Mouse (Mus musculus): ENCODE results near the gene Ralgds. TPM values are rescaled to one million over a fixed set of nuclear protein-coding genes. Genes with fewer than 3 reads are reported as not detected.

Gene Ralgds
- polyA plus RNA-seq, 1 experiment from 2014 or later = 63.3 TPM

DNA sequence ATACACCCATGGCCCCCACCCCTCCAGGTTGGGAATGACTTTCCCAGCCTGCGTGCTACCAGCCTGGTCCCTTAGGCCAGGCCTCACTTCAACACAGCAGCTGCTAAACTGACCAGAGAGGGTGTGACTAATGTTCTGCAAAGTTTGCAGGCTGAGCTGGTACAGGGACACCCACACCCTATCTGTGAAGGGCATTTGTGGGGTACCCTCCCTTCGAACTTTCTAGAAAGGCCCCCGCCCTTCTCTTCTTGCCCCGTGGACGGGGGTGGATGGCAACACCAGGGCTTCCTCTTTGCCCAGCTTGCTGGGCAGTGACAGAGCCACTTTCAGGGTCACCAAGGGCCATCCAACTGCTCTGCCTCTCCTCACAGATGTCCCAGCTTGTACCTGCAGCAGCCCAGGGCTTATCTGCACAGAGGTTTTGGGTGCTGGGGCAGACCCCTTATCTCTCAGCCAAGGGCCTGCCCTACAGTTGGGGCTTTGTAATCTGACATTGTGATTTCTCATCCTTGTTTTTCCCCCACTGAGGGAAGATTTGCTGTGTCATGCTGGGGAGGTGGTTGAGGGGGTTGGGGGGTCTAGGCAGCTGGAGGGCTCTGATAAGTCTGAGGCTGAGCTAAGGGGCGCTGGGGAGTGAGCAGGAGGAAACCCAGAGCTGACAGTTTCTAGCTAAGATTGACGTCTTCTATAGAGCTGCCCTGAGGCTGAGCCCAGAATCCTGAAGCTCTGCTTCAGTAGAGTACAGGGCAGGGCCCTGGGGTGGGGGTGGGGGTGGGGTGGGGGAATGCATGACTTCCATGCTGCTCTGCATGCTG is 85.0 kb downstream of the Ralgds start:
- no peak for ATAC-seq
- no peak overlapping the region for H3K4me3 ChIP-seq (ENCODE audit: low read depth, low read length)
- H3K27ac ChIP-seq (ENCODE audit: low read depth, low read length) = no peak overlapping the region
- no peaks in the 10 kb centered on the region for H3K36me3 ChIP-seq (ENCODE audit: control insufficient read depth, insufficient read depth, low read length)
- no peaks in the 10 kb centered on the region for H3K27me3 ChIP-seq (replicated peaks; ENCODE audit: control insufficient read depth, insufficient read depth, low read length)
- H3K9ac ChIP-seq (ENCODE audit: low read length) = no peak overlapping the region
- WGBS = 81% methylated on average over 7 of the region's 7 CpGs
- no peak for DNase-seq (ENCODE audit: low spot score)
- 0 out of 2 replicates have a peak, but pooled peaks cover 2% of the 10 kb centered on the region for H3K9me3 ChIP-seq (replicated peaks; ENCODE audit: control insufficient read depth, low read length)
- no peak overlapping the region for H3K4me2 ChIP-seq (ENCODE audit: low read length)
- no peaks in the 10 kb centered on the region for H3K4me1 ChIP-seq (ENCODE audit: control insufficient read depth, insufficient read depth, low read length)

DNA sequence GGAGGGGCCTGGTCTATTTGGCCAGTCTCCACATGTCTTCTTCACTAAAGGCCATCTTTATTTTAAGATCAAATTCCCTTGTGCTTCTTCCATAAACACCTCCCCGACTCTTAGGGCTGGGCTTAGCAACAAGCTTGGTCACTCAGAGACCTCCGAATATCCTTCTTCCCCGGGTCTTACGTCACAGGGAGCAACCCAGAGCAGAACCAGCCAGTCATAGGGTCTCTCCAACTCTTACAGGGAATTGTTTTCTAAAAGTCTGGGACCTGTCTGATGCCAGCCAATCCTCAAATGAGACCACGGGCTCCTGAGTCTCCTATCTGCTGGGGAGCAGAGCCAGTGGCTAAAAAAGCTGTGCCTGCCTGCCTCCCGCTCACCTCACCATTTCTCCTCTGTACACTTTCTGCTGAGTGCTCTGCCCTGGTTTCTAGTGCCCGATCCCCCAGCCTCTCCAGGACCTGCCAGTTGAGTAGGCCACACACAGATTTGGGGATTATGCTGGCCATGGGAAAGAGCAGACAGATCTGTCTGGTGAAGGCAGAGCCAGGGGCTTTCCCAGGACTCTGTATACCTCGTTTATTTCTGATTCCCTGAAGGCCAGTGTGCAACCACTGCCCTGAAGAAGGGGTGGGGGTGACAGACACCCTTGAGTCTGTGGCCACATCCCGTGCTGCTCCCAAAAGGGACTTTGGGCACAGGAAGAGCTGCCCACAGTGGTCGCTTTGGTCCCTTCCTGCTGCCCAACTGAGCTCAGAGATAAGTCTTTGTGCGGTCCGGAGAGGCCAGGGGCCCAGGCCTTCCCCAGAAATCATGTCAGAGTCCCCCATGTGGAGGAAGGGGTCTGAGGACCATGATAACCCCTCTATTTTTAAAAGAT is 86.0 kb downstream of the Ralgds start:
- H3K4me2 ChIP-seq (ENCODE audit: low read length) = no peak overlapping the region
- no peaks in the 10 kb centered on the region for H3K4me1 ChIP-seq (ENCODE audit: control insufficient read depth, insufficient read depth, low read length)
- H3K9ac ChIP-seq (ENCODE audit: low read length) = no peak overlapping the region
- no peak overlapping the region for H3K4me3 ChIP-seq (ENCODE audit: low read depth, low read length)
- H3K27me3 ChIP-seq (replicated peaks; ENCODE audit: control insufficient read depth, insufficient read depth, low read length) = no peaks in the 10 kb centered on the region
- H3K9me3 ChIP-seq (replicated peaks; ENCODE audit: control insufficient read depth, low read length) = 0 out of 2 replicates have a peak, but pooled peaks cover 2% of the 10 kb centered on the region
- DNase-seq (ENCODE audit: low spot score) (no peak), ATAC-seq (no peak)
- WGBS = 70% methylated on average over 12 of the region's 12 CpGs
- H3K36me3 ChIP-seq (ENCODE audit: control insufficient read depth, insufficient read depth, low read length) = no peaks in the 10 kb centered on the region
- H3K27ac ChIP-seq (ENCODE audit: low read depth, low read length) = no peak overlapping the region

DNA sequence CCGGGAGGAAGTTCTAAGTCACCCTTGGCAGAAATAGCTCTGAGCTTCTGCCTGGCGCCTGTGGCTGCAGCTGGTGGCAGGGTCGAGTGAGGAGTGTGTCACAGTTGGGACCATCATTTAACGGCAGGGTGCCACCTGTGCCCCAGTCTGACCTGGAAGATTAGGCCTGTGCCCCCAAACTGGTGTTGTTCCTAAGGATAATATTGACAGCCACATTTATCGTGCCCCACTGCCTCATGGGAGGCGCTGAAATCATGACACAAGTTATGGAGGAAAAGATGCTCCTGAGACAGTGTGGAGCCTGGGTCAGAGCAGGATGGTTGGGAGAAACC is 86.6 kb downstream of the Ralgds start:
- H3K9me3 ChIP-seq (replicated peaks; ENCODE audit: control insufficient read depth, low read length) = 0 out of 2 replicates have a peak, but pooled peaks cover 2% of the 10 kb centered on the region
- H3K4me2 ChIP-seq (ENCODE audit: low read length) = no peak overlapping the region
- no peak overlapping the region for H3K4me3 ChIP-seq (ENCODE audit: low read depth, low read length)
- no peaks in the 10 kb centered on the region for H3K4me1 ChIP-seq (ENCODE audit: control insufficient read depth, insufficient read depth, low read length)
- WGBS = 86% methylated on average over 6 of the region's 6 CpGs
- H3K9ac ChIP-seq (ENCODE audit: low read length) = no peak overlapping the region
- no peaks in the 10 kb centered on the region for H3K36me3 ChIP-seq (ENCODE audit: control insufficient read depth, insufficient read depth, low read length)
- no peaks in the 10 kb centered on the region for H3K27me3 ChIP-seq (replicated peaks; ENCODE audit: control insufficient read depth, insufficient read depth, low read length)
- H3K27ac ChIP-seq (ENCODE audit: low read depth, low read length) = no peak overlapping the region
- no peak for ATAC-seq
- no peak for DNase-seq (ENCODE audit: low spot score)

DNA sequence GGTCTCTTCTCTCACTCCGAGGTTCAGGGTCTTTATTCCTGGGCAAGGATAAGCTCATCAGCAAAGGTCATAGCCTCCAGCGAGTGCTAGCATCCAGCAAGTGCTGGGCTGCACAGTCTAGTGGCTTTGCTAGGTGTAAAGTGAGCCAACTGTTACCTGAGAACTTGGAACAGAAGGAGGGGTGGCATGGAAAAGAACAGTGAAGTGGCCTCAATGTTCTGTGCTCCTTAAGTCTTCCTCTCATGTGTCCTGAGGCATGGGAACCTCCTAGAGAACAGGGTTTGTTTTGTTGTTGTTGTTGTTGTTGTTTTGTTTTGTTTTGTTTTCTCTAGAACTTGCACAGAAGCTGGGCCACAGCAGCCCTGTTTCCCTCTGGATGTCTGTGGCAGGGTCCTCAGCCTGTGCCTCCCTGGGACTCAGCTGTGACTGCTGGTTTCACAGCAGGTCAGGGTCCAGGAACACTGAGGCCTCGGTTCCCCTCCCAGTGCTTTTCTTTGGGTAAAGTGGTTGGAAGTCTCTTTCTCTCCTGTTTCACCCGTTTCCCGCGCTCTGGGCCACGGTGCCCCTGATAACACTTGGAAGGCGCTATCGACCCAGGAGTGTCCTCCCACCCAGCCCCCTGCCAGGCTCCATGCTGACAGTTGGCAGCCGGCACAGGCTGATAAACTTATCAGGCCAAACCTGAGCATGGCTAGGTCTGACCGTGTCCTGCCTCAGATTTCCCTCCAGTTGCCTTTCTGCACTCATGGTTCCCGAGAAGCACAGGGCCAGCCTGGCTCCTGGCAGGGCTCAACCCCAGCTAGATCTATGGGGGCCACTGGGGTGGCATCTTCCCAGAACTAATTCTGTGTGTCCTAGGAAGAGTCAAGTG is 89.0 kb downstream of the Ralgds start:
- WGBS = 66% methylated on average over 12 of the region's 12 CpGs
- Histone ChIP-seq H3K27me3 (replicated peaks; ENCODE audit: control insufficient read depth, insufficient read depth, low read length) (no peaks in the 10 kb centered on the region), H3K9me3 (replicated peaks; ENCODE audit: control insufficient read depth, low read length) (0 out of 2 replicates have a peak, but pooled peaks cover under 1% of the 10 kb centered on the region), H3K9ac (ENCODE audit: low read length) (no peak overlapping the region), H3K27ac (ENCODE audit: low read depth, low read length) (no peak overlapping the region), H3K4me3 (ENCODE audit: low read depth, low read length) (no peak overlapping the region), H3K36me3 (ENCODE audit: control insufficient read depth, insufficient read depth, low read length) (no peaks in the 10 kb centered on the region), H3K4me2 (ENCODE audit: low read length) (no peak overlapping the region), H3K4me1 (ENCODE audit: control insufficient read depth, insufficient read depth, low read length) (no peaks in the 10 kb centered on the region)
- DNase-seq (ENCODE audit: low spot score) = no peak
- ATAC-seq = no peak

Other genes starting within 250 kb of the Ralgds start
- 4.6 and 5.6 TPM in 2 replicates for gene Ppp1r26, start 66.3 kb upstream of the Ralgds start, polyA plus RNA-seq (2014; fragmentation: Nextera tagmentation; extraction: Ambion mirVana)
- gene 1700007K13Rik, start 46.8 kb upstream of the Ralgds start, polyA plus RNA-seq (2014; fragmentation: Nextera tagmentation; extraction: Ambion mirVana) = 2.5 and 3.2 TPM in 2 replicates
- gene Mrps2, start 45.1 kb upstream of the Ralgds start, polyA plus RNA-seq (2014; fragmentation: Nextera tagmentation; extraction: Ambion mirVana) = 55.0 and 59.2 TPM in 2 replicates
- 0.22 and 0.33 TPM in 2 replicates for gene Gbgt1, start 16.2 kb upstream of the Ralgds start, polyA plus RNA-seq (2014; fragmentation: Nextera tagmentation; extraction: Ambion mirVana)
- 0.94 TPM in 1 of 2 replicates, not detected in the other for gene Gm10134, start 7.0 kb upstream of the Ralgds start, polyA plus RNA-seq (2014; fragmentation: Nextera tagmentation; extraction: Ambion mirVana)
- not detected in 2 replicates for gene Cel, start 50.3 kb downstream of the Ralgds start, polyA plus RNA-seq (2014; fragmentation: Nextera tagmentation; extraction: Ambion mirVana)
- gene Gtf3c5, start 70.6 kb downstream of the Ralgds start, polyA plus RNA-seq (2014; fragmentation: Nextera tagmentation; extraction: Ambion mirVana) = 20.5 and 28.6 TPM in 2 replicates
- gene Gfi1b, start 108.9 kb downstream of the Ralgds start, polyA plus RNA-seq (2014; fragmentation: Nextera tagmentation; extraction: Ambion mirVana) = 0.12 TPM in 1 of 2 replicates, not detected in the other
- 17.7 and 25.5 TPM in 2 replicates for gene Tsc1, start 128.1 kb downstream of the Ralgds start, polyA plus RNA-seq (2014; fragmentation: Nextera tagmentation; extraction: Ambion mirVana)
- 1.8 and 2.8 TPM in 2 replicates for gene Spaca9, start 186.6 kb downstream of the Ralgds start, polyA plus RNA-seq (2014; fragmentation: Nextera tagmentation; extraction: Ambion mirVana)
- gene Ak8, start 187.0 kb downstream of the Ralgds start, polyA plus RNA-seq (2014; fragmentation: Nextera tagmentation; extraction: Ambion mirVana) = 2.0 and 2.2 TPM in 2 replicates

Data from forebrain, embryonic 14.5 days (tissue).